Mouse (Mus musculus) heart, postnatal 36 days (tissue): Measurements from ENCODE around the gene Fam83g. TPM values are rescaled to one million over a fixed set of nuclear protein-coding genes. Genes with fewer than 3 reads are reported as not detected.

Experiments
- total RNA-seq, 2 experiments: library from RNA; stranded (reverse); gene quantifications; 2 replicates each; pipeline ENCODE4 v1.2.3; 2021

The Fam83g gene
- total RNA-seq, 2 experiments from 2014 or later, result 0.11 to 0.16 TPM

Other genes with a start within 250 kb of the Fam83g start
- gene Rnf112, start 230.0 kb upstream of the Fam83g start, total RNA-seq, result not detected
- gene Mfap4, start 198.7 kb upstream of the Fam83g start, total RNA-seq, result 10 to 100 TPM; 32.3 to 38.4 TPM
- gene Mapk7, start 189.7 kb upstream of the Fam83g start, total RNA-seq, result 1 to 10 TPM; 5.7 to 6.4 TPM
- 1 to 10 TPM; 6.2 to 7.4 TPM for gene B9d1, start 178.9 kb upstream of the Fam83g start, total RNA-seq
- 10 to 100 TPM; 24.0 to 26.9 TPM for gene Epn2, start 104.4 kb upstream of the Fam83g start, total RNA-seq
- 10 to 100 TPM; 11.5 to 15.0 TPM for gene Grap, start 30.8 kb upstream of the Fam83g start, total RNA-seq
- not detected for gene Slc5a10, start 36.7 kb downstream of the Fam83g start, total RNA-seq
- 1 to 10 TPM; 6.7 to 7.4 TPM for gene Prpsap2, start 78.0 kb downstream of the Fam83g start, total RNA-seq
- gene Ulk2, start 171.0 kb downstream of the Fam83g start, total RNA-seq, result 10 to 100 TPM; 51.0 to 55.7 TPM
- 10 to 100 TPM; 14.6 to 15.0 TPM for gene Akap10, start 246.2 kb downstream of the Fam83g start, total RNA-seq